Mouse (Mus musculus): ENCODE data around the gene Rnase4.

Rnase4 gene

DNA sequence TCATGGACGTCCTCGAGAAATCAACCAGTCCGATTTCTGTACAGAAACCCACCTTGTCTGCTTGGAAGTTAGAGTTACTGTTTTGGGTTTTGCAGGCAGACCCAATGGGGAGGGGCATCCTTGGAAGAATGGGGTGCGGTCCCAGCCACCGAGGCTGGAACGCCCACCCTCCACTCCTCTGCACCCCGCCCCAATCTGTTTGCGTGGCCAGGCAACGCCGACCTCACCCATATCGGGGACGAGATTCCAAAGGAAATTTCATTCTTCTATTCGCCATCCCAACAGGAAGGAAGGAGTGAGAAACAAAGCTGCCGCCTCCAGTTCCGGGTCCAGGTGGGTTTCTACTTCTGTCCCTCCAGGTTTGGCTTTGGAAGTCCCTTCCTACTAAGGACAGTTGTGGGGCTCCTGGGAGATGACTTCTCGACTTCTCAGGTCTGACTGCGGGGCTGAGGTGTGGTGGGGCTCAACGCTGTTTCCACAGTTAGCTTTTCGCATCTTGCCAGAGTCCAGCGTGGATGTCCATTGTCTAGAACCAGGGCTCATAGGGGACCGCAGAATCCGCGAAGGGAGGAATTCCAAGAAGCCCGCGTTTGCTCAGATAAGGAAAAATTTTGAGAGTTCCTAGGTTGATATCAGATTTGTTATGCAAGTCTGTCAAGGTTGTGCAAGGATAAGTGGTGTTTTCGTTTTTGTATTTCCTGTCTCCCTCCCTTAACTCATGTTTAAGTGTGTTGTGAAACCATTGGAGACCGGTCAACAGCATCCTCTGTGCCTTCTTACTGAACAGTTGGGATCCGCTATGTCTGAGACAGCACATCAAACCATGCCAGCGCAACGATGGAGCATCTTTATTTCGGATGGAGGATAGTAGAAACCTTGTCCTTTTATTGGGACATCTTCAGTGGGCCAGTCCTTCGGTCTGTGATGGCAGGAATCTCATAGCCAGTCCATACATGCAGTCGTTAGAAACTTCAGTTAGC lies at the start of gene Rnase4, which contains the start of gene Ang:
Gene Rnase4, plus strand, starts transcription at position 157 of the 980 bp plus-strand sequence.
Gene Ang, plus strand, starts transcription at position 230 of the 980 bp plus-strand sequence.
- WGBS, result 7% methylated on average over 33 of the region's 33 CpGs

DNA sequence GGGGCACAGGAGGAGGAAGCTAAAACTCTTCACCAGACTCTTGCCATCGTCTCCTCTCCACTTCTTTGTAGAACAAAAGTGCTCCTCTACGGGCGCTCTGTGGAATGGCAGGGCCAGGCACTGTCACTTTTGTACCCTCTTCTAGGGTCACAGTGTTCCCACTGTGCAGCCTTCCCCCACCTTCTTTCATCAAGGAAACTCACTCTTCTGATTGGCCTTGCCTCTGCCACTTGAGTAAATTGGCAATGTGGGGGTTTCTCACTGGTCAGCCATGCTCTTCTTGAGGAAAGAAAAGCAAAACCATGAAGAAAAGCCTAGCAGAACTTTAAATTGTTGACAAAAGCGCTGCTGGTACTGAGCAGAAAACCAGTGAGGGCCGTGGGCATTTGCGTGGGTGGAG lies 49.1 kb upstream of the Rnase4 start, which contains the start of gene Rnase9:
Gene Rnase9, minus strand, starts transcription at position 101 of the 400 bp plus-strand sequence.
- WGBS, result 82% methylated on average over 6 of the region's 6 CpGs

DNA sequence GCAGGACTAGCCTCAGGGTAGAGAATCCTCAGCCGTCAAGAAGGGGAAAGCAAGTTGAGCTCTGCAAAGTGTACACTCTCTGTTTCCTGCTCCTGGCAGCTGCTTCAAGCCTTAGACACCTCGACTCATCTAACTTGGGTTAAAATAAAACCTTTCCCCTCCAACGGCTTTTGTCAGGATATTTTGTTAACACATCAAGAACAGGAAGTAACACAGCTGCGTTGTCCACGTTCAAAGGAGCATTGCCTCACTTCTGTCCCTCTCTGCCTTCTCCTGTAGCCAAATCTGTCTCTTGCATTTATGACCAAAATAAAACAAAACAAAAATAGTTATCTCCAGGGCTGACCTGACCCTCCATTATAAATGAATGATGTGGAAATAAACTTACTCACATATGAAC lies 43.0 kb upstream of the Rnase4 start:
- 58% methylated on average over 5 of the region's 5 CpGs for WGBS

DNA sequence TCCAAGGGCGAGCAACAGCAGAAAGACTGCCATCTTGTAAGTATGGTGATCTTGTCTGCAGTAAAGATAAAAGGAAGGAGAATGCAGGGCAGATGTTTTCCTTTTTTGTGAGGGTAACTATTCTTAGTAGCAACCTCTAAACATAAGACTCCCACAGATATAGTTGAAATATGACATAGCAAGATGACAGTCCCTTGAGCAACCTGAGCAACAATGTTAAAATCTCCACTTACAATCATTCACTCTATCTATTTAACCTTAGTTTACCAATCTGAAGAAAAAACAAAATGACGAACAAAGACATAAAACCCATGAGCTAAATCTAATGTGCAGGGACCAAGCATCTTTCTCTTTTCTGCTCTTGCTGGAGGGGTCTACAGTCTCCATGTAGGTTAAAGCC lies 40.8 kb upstream of the Rnase4 start, which contains the start of gene Rnase11:
Gene Rnase11, minus strand, starts transcription at position 101 of the 400 bp plus-strand sequence.
- 99% methylated on average over 2 of the region's 2 CpGs for WGBS

- 51% methylated on average over 5 of the region's 5 CpGs for WGBS
Observed at GRCm38 (mm10) chr14:51051941-51052340, 38.9 kb upstream of the Rnase4 start.

- 62% methylated on average over 5 of the region's 5 CpGs for WGBS
Observed at GRCm38 (mm10) chr14:51053176-51053575, 37.7 kb upstream of the Rnase4 start.

DNA sequence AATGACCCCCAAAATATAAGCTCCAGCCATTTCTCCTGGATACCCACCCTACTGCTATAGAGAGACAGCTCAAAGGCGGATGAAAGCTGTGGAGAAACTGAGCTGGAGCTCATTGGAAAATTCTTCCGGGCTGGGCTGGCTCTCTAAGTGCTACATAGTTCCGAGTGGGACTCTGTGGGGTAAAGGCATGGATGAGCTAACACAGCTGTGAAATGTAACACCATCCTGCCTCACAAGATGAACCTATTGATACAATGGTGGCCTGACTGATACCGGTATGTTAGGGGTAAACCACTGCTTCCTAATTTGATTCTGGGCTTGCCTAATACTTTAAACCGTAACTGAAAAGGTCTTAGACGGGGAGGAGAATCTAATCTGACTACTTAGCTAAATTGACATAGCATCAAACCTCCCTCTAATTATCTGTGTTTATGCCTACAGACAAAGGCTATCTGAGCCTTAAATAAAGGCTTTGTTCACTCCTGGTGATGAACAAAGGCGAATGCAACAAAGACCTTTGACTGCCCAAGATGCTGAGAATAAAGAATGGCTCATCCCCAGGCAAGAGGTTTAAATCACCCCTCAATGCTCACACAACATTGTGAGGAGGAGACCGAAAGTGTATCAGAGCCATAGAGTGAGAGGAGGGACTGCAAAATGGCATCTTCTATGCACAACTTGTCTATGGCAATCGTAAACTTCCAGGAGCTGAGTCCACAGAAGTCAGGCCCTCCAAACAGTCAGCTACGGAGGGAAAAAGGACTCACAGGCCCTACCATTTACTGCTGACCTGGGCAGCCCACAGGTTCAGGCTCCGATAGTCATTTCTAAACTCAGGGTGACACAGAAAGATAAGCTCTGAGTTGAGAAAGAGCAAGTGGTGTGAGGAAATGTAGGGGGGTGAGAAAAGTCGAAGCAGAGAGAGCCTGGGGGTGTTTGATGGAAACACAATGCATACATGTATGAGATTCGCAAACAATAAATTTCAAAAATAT lies 36.3 kb upstream of the Rnase4 start:
- 72% methylated on average over 13 of the region's 13 CpGs for WGBS

- WGBS, result 77% methylated on average over 9 of the region's 9 CpGs
Observed at GRCm38 (mm10) chr14:51057401-51057831, 33.5 kb upstream of the Rnase4 start, which contains the start of gene Rnase12. Rnase12 (minus strand) TSS chr14:51057661.

DNA sequence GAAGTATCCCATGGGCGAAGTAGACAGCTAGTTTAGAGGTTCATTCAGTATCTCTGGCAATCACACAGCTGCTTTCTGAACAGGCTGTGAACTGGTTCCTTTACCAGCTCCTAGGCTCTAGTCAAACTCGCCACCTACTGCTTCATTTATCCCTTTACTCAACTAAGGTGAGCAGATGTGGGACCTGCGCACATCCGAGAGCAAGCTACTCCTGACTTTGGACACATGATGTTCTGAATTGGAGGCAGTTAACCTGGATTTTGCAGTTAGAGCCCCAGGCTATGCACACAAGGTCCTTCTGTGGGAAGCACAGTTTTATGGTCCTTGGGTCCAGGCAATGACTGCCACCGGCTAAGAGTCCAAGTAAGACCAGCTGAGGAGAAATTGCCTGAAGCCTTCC lies 30.1 kb upstream of the Rnase4 start:
- 95% methylated on average over 5 of the region's 5 CpGs for WGBS

- 89% methylated on average over 5 of the region's 5 CpGs for WGBS
Observed at GRCm38 (mm10) chr14:51068956-51069355, 21.9 kb upstream of the Rnase4 start.

DNA sequence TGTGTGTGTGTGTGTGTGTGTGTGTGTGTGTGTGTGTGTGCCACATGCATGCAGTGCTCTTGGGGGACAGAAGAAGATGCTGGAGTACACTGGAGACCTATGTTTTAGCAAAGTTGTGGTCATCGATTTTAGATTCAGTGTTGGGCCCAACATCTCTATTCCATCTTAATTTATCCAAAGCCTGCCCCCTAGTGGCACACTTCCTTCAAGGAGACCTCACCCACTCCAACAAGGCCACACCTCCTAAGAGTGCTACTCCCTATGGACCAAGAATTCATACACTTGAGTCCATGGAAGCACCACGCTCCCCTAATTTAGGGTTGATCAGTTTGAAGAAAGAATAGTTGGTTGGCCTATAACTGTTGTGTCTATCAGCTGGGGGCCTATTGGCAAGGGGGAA lies 21.3 kb upstream of the Rnase4 start:
- WGBS, result 85% methylated on average over 2 of the region's 2 CpGs

DNA sequence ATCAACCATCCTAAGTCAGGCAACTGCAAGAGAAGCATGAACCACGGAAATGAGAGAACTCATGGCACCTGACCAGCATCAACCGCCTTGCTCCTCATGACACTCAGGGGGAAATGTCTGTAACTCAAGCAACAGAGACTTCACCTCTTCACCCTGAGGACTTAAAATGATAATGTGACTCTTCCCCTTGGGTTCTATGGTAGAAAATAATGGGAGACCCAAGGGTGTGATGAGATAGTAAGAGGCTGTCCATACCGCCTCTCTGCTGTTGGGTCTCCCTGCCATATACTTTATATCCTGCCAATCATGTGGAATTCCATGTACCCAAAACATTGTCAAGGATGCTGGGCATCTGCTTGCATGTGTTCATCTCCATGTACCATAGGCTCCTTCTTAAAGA lies 16.5 kb upstream of the Rnase4 start, which contains the start of gene Olfr750:
Gene Olfr750, minus strand, starts transcription at position 101 of the 400 bp plus-strand sequence.
- WGBS, result 94% methylated on average over 3 of the region's 3 CpGs

GRCm38 (mm10) chr14:51079180-51079579 lies 11.7 kb upstream of the Rnase4 start:
- 92% methylated on average over 1 of the region's 1 CpGs for WGBS

GRCm38 (mm10) chr14:51081035-51081434 lies 9.8 kb upstream of the Rnase4 start:
- 96% methylated on average over 2 of the region's 2 CpGs for WGBS

DNA sequence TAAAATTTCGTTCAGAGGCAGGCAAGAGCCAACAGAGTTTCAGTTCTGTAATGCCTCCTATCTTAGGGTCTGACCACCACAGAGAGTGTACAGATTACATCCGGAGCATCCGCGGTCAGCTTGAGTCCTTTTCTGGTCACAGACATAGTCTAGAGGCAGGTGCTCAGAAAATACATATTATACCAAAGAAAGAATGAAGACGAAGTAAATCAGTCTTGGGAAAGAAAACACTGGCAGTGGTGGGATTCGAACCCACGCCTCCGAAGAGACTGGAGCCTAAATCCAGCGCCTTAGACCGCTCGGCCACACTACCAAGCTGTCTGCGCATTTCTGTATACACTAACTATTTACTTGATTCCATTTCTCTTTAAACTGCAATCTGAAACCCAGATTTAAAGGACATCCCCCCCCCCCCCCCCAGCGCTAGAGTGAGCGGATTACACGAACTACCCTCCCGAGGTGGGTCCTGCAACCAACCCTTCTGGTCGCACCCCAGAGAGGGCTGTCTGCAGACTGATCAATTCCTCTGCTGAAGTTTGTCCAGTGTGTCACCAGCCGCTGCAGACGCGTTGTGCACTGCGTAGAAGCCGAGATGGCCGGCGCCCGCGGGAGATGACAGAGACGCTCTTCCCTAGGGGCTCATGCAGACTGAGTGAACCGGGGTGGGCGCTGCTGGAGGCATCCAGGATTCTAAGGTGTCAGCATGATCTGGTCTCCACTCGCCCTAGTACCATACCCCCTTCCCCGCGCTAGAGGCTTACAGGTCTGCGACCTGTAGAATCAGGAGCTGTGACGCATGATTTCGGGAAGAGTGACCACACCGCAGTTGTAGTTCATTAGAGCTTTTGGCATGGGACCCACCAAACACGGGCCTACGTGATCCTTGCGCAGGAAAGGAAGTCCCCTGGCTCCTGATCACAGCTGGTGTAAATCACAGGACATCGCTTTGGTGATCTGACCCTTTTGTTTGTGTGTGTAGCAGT lies 8.0 kb upstream of the Rnase4 start:
- 3% methylated on average over 40 of the region's 40 CpGs for WGBS

DNA sequence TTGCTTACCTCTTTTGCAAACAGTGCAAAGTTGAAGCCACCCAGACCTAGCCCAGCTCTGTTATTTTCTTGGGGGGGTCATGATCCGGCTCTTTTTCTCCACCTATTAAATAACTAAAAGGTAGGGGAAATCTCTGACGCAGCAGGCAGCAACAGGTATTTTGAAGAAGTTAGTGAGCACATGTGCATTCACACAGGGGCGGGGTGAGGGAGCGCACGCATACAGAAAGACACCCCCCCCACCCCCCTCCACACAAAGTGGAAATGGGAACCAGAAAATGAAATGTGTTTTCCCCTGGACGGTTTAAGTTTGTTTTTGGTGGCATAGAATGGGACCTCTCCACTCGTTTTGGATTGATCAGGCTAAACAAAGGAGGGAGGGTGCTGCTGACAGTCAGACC lies 7.1 kb upstream of the Rnase4 start:
- 19% methylated on average over 7 of the region's 7 CpGs for WGBS

GRCm38 (mm10) chr14:51085086-51085485 lies 5.8 kb upstream of the Rnase4 start:
- 81% methylated on average over 2 of the region's 2 CpGs for WGBS

- WGBS, result 87% methylated on average over 4 of the region's 4 CpGs
Observed at GRCm38 (mm10) chr14:51085911-51086310, 5.0 kb upstream of the Rnase4 start.

- WGBS, result 14% methylated on average over 9 of the region's 9 CpGs
Observed at GRCm38 (mm10) chr14:51087762-51088161, 3.1 kb upstream of the Rnase4 start.
